Mouse (Mus musculus): ENCODE data around the gene Bclaf1.

Bclaf1 gene

DNA sequence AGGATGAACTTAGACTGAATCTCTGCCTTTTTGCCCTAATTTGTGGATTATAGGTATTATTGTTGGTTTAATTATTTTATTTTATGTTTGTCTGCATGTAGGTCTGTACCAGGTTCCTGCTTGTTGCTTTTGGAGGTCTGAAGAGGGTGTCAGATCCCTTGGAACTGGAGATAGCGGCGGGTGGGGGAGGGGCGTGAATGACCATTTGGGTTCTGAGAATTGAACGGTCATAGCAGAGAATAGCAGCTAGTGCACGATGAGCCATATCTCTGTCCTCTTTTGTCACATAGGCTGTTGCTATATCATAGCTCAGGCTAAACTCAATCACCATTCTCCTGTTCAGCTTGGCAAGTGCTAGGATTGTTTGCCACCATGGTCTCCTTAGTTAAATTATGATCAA, 5.2 kb downstream of the Bclaf1 start:
- no peak for DNase-seq

GRCm38 (mm10) chr10:20326226-20326625, 14.0 kb downstream of the Bclaf1 start:
- no peak for DNase-seq

DNA sequence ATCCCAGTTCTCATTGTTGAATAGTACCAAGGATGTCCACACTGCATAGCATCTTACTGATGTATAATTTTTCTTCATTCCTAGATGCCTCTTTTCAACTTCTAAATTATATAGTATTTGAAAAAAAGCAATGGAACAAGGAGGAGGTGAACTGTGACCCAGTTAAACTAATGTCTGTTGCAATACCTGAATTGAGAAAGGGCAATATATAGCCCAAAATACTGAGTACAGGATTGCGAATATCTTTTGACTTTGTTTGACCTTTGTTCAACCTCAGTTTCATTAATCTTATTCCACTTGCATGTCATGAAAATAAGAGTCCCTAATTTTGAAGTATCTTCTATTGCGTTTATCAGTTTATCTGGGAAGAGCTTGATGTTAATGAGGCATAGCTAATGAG, 19.0 kb downstream of the Bclaf1 start:
- DNase-seq, result no peak

DNA sequence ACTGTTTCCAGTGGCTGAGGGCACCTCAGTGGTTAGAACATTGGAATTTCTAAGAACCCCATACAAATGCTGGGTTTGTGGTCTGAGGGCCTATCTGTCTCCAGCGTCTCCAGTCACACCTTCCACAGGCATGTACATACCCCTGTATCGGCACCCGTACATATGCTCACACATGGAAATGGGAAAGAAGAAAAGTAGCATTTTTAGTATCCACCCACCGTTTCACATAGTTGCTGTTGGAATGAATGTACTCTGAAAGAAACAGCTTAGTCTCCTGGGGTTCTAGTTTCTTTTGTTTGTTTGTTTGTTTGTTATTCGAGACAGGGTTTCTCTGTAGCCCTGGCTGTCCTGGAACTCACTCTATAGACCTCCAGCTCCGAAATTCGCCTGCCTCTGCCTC, 25.6 kb downstream of the Bclaf1 start:
- DNase-seq, result no peak

DNA sequence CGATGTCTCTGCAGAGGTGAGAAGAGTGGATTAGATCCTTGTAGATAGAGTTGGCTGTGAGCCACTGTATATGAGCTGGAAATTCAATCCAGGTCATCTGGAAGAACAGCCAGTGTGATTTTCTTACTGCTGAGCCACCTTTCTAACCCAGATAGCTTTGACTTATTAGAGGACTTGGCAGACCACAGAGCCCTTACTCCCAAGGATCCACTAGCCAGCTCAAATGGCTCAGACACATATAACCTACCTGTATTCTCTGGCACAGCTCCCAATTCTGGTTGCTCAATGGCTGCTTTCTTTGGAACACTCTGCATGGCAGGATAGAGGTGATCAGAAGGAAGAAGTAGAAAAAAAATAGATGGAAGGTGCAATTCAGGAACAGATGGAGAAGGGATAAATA, 33.5 kb downstream of the Bclaf1 start:
- peak; percentile 13 for DNase-seq

- DNase-seq, result peak; percentile 90
Measured at GRCm38 (mm10) chr10:20347285-20348214, 35.3 kb downstream of the Bclaf1 start, which contains the start of gene Mtfr2. Gene Mtfr2, plus strand, starts transcription at chr10:20347770.

DNA sequence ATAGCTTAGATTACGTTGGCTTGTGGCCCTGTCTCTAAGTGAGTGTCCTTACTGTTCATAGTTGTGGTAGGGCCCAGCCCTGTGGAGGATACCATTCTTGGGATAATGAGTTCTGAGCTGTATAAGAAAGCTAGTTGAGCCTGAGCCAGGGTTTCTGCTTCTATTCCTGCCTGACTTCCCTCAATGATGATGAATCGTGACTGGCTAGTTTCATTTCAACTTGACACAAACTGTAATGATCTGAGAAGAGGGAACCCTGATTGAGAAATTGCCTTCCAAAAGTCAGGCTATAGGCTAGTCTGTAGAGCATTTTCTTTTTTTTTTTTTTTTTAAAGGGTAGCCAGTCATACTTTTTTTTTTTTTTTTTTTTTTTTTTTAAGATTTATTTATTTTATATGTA, 36.6 kb downstream of the Bclaf1 start:
- DNase-seq, result no peak

- DNase-seq, result no peak
Measured at GRCm38 (mm10) chr10:20361542-20362449, 49.5 kb downstream of the Bclaf1 start.

- no peak for DNase-seq
Measured at GRCm38 (mm10) chr10:20362450-20363118, 50.3 kb downstream of the Bclaf1 start.

- DNase-seq, result no peak
Measured at GRCm38 (mm10) chr10:20372046-20372445, 59.8 kb downstream of the Bclaf1 start.

DNA sequence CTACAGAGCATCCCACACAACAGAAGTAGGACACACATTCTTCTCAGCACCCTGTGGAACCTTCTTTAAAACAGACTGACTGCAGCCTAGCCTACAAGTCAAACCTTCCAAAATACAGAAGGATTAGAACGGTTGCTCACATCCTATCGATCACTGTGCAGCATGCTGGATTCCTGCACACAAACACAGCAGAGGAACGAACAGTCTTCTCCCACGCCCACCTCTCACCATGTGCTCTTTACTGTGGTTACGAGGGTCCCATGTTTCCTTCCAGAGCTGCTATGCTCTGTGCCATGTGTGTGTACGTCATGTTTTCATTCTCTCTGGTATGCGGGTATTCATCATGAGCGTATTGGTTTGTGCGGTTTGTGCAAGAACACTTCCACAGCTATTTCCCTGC, 65.4 kb downstream of the Bclaf1 start:
- no peak for DNase-seq

DNA sequence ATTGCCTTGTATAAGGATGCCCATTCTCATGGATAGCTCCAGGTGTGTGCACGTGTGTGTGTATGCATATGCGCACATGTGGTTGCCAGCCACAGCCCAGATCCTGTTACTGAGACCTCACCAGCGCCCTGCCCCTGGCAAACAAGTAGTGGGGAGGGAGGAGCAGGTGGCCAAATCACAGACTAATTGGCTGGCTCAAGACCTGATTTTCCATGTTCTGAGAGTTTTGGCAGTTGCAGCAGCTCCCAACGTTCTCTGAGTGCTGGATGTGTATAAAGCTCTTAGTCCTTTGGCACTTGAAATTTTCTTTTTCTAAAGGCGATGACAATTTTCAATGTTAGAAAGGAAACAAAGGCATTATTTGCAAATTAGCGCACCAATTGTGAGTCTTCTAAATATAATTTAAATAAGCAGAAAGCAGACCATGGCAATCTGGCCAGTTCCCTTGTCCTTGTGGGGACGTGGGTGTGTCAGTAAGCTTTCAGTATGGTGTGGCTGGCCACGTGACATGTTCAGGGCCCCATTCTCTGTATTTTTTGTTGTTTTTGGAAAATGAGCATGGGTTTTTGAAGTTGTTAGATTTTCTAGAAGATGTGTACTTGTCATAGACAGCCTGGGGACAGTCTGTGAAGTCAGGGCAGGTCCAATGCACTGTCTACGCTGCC, 66.9 kb downstream of the Bclaf1 start:
- no peak for DNase-seq

GRCm38 (mm10) chr10:20380798-20381197, 68.5 kb downstream of the Bclaf1 start:
- no peak for DNase-seq

- no peak for DNase-seq
Measured at GRCm38 (mm10) chr10:20381352-20381751, 69.1 kb downstream of the Bclaf1 start.

- no peak for DNase-seq
Measured at GRCm38 (mm10) chr10:20382807-20383419, 70.6 kb downstream of the Bclaf1 start.

DNA sequence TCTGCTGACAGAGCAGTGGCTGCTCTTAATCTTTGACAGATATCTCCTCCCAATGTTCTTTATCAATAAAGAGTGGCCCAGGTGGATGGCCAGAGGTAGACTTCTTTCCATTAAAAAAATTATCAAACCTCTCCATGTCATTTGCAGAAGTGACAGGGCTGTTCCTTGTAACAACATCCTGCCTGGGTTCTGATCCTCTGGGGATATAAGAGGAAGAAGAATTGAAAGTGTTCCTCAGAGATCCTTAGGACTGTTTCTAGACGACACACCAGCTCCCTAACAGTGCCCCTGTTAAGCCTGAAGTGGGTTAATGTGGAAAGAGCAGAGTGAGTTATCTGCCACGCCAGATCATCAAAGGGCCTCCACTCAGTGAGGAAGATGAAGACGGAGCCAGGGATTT, 78.3 kb downstream of the Bclaf1 start:
- no peak for DNase-seq

All from cerebellum, adult 8-10 months (tissue).